Mouse (Mus musculus) heart, embryonic 13.5 days (tissue): ENCODE data around the gene Coro1c. TPM values are rescaled to one million over a fixed set of nuclear protein-coding genes. Genes with fewer than 3 reads are reported as not detected.

Experiments
- ATAC-seq: fragments of 200-750 bp; cut with Nextera tagmentation; 2 replicates; pipeline ENCODE4 v1.8.0; 2017; ENCODE audit warnings: moderate TSS enrichment; ENCODE audit not compliant: insufficient number of reproducible peaks, low FRiP score, low TSS enrichment; ENCODE audit errors: extremely low read depth
- H3K27ac ChIP-seq: fragments of 300-500 bp; sonication (generic); replicated peaks from 2 replicates; pipeline ENCODE4 v1.5.1; 2015; ENCODE audit warnings: moderate library complexity, mild to moderate bottlenecking, inconsistent platforms
- H3K27me3 ChIP-seq: fragments of 300-500 bp; sonication (generic); replicated peaks from 2 replicates; pipeline ENCODE4 v1.6.1; 2015; ENCODE audit warnings: mild to moderate bottlenecking, inconsistent platforms
- H3K36me3 ChIP-seq: fragments of 300-500 bp; sonication (generic); 2 replicates; pipeline ENCODE4 v1.6.1; 2015; ENCODE audit warnings: mild to moderate bottlenecking, inconsistent platforms
- H3K4me1 ChIP-seq: fragments of 300-500 bp; sonication (generic); 2 replicates; pipeline ENCODE4 v1.6.1; 2015; ENCODE audit warnings: inconsistent platforms
- H3K4me2 ChIP-seq: fragments of 300-500 bp; sonication (generic); 2 replicates; pipeline ENCODE4 v1.6.1; 2015; ENCODE audit warnings: inconsistent platforms, mild to moderate bottlenecking, moderate library complexity
- H3K4me3 ChIP-seq: fragments of 300-500 bp; sonication (generic); 2 replicates; pipeline ENCODE4 v1.5.1; 2015; ENCODE audit warnings: moderate library complexity, mild to moderate bottlenecking, inconsistent platforms
- H3K9ac ChIP-seq: fragments of 300-500 bp; sonication (generic); 2 replicates; pipeline ENCODE4 v1.6.1; 2015; ENCODE audit warnings: inconsistent platforms, mild to moderate bottlenecking, moderate library complexity
- H3K9me3 ChIP-seq: fragments of 300-500 bp; sonication (generic); 2 replicates; pipeline ENCODE4 v1.6.1; 2016; ENCODE audit warnings: inconsistent platforms
- WGBS: fragments of 180-500 bp; shearing (Covaris S2); methylation state at CpG from one replicate; pipeline ENCODE4 v1.1.7; 2015; ENCODE audit warnings: mixed read lengths; 5-methylcytosine and 5-hydroxymethylcytosine counted together
- polyA plus RNA-seq: library from polyadenylated mRNA; unstranded; fragments of >200 nt; fragmentation: Nextera tagmentation; extraction: Ambion mirVana; gene quantifications from 2 replicates; pipeline ENCODE4 v1.2.1, GENCODE M21; 2015

The Coro1c gene
- polyA plus RNA-seq, 1 experiment from 2014 or later, result 99.4 TPM

DNA sequence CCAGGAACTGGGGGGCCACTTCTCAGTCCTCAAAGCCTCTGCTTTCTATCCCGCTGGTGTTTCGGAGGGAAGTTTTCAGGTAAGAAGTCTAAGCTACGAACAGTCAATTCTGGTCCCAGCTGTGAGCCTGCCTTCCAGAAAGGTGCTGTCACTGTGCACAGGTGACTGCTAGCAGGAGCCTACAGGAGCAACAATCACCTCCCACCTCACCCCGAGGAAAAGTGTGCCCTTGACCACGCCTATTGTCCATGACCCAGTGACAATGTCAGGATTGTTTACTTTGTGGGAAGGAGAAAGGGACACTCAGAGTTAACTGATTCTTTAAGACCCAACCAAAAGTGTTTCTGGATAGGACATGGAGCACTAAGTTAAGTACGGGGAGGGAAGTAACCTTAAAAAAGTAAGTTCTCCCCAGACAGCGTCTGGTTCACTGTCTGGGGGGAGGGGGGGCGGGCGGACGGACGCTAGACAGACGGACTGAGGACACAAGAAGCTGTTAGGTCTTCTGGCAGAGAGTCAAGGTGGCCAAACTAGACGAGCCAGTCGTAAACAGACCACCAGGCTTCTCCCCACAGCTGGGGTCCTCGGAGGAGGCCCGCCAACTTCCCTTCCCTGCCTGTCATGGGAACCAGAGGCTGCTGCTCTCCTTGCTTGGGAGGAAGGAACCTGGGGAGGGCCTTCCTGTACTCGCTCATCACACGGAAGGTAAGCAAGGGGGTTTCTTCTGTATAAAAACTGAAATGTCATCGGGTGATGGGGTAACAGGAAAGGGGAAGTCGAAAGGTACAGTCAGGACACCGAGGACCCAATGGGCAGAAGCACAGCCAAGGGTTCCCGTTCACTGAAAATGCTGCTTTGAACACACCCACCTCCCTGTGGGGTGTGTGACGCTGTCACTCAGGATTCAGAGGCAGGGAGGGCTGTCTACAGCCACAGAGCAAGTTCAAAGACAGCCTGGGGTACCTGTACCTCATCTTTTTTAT lies 67.0 kb downstream of the Coro1c start:
- Histone ChIP-seq H3K36me3 (peaks cover 63% of the 10 kb centered on the region), H3K4me3 (no peak overlapping the region), H3K4me2 (no peak overlapping the region), H3K27ac (no peak overlapping the region; the same call in 1 of the 2 replicates), H3K4me1 (0 out of 2 replicates have a peak, but pooled peaks cover 2% of the 10 kb centered on the region), H3K27me3 (no peaks in the 10 kb centered on the region), H3K9me3 (no peaks in the 10 kb centered on the region), H3K9ac (no peak overlapping the region)
- 77% methylated on average over 23 of the region's 23 CpGs for WGBS
- ATAC-seq, result no peak

DNA sequence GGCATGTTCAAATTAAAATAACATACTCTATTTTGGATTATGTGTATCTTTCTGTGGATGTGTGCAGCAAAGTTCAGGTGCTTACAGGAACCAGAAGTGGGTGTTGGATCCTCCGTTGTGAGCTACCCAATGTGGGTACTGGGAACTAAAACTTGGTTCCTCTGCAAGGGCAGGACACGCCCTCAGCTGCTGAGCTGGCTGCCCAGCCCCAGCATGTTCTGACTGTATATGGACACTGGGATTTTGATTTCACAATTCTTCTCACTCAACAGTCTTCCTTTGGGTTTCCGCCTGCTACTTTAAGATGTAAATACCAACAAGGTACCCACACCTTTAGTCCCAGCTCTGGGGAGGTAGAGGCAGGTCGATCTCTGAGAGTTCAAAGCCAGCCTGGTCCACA lies 68.1 kb downstream of the Coro1c start:
- Histone ChIP-seq H3K4me1 (0 out of 2 replicates have a peak, but pooled peaks cover 2% of the 10 kb centered on the region), H3K9me3 (no peaks in the 10 kb centered on the region), H3K36me3 (peaks cover 52% of the 10 kb centered on the region), H3K27ac (no peak overlapping the region), H3K27me3 (no peaks in the 10 kb centered on the region), H3K9ac (no peak overlapping the region), H3K4me2 (no peak overlapping the region), H3K4me3 (no peak overlapping the region)
- ATAC-seq, result no peak
- WGBS, result 83% methylated on average over 4 of the region's 4 CpGs

- no peak for ATAC-seq
- H3K9ac ChIP-seq, result no peak overlapping the region
- H3K27ac ChIP-seq, result no peak overlapping the region
- H3K36me3 ChIP-seq, result peaks cover 17% of the 10 kb centered on the region
- 84% methylated on average over 10 of the region's 10 CpGs for WGBS
- H3K27me3 ChIP-seq, result no peaks in the 10 kb centered on the region
- no peak overlapping the region for H3K4me2 ChIP-seq
- 0 out of 2 replicates have a peak, but pooled peaks cover 2% of the 10 kb centered on the region for H3K4me1 ChIP-seq
- no peak overlapping the region for H3K4me3 ChIP-seq
- no peaks in the 10 kb centered on the region for H3K9me3 ChIP-seq
These were observed 71.6 kb downstream of the Coro1c start for GRCm38 (mm10) chr5:113836961-113837360.

GRCm38 (mm10) chr5:113833316-113833947 lies 75.1 kb downstream of the Coro1c start:
- H3K36me3 ChIP-seq, result no peaks in the 10 kb centered on the region
- no peak overlapping the region for H3K27ac ChIP-seq
- H3K4me1 ChIP-seq, result no peaks in the 10 kb centered on the region
- H3K9ac ChIP-seq, result no peak overlapping the region
- H3K4me2 ChIP-seq, result no peak overlapping the region
- no peaks in the 10 kb centered on the region for H3K27me3 ChIP-seq
- no peaks in the 10 kb centered on the region for H3K9me3 ChIP-seq
- no peak overlapping the region for H3K4me3 ChIP-seq
- ATAC-seq, result no peak
- WGBS, result 51% methylated on average over 16 of the region's 16 CpGs

DNA sequence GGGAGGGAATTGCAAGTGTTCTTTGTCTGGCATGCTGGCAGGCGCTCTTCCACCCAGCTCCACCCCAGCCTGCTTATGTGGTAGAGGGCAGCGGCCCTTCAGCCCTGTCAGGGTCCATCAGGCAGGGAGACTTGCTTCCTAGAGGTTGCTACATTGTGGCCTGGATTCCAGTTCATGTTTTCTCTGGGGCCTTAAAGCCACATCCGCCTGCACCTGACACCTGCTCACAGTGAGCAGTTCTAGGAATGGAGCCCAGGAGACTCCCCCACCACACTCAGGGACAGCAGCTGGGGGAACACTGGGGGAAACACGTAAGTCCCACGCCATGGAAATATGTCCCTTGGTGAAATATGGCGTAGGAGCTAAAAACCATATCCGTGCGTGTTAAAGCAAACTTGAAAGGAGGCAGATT lies 76.1 kb downstream of the Coro1c start, which contains the start of gene Selplg:
Gene Selplg (minus strand): TSS at position 155 of the 412 bp plus-strand sequence.
- ATAC-seq, result no peak
- H3K9ac ChIP-seq, result no peak within 1 kb of the TSS
- no peaks in the 10 kb centered on the region for H3K4me1 ChIP-seq
- no peak within 1 kb of the TSS for H3K4me3 ChIP-seq
- H3K9me3 ChIP-seq, result no peaks in the 10 kb centered on the region
- H3K36me3 ChIP-seq, result no peaks in the 10 kb centered on the region
- no peaks in the 10 kb centered on the region for H3K27me3 ChIP-seq
- H3K4me2 ChIP-seq, result no peak within 1 kb of the TSS
- H3K27ac ChIP-seq, result no peak within 1 kb of the TSS
- 43% methylated on average over 8 of the region's 8 CpGs for WGBS

- no peaks in the 10 kb centered on the region for H3K4me1 ChIP-seq
- no peak overlapping the region for H3K4me2 ChIP-seq
- ATAC-seq, result no peak
- H3K36me3 ChIP-seq, result no peaks in the 10 kb centered on the region
- no peak overlapping the region for H3K4me3 ChIP-seq
- H3K9me3 ChIP-seq, result no peaks in the 10 kb centered on the region
- H3K27me3 ChIP-seq, result no peaks in the 10 kb centered on the region
- no peak overlapping the region for H3K9ac ChIP-seq
- WGBS, result 53% methylated on average over 3 of the region's 3 CpGs
- H3K27ac ChIP-seq, result no peak overlapping the region
These were observed 76.8 kb downstream of the Coro1c start for GRCm38 (mm10) chr5:113831741-113832140.

- Histone ChIP-seq H3K27ac (no peak overlapping the region), H3K9ac (no peak overlapping the region), H3K36me3 (no peaks in the 10 kb centered on the region), H3K4me1 (no peaks in the 10 kb centered on the region), H3K4me2 (no peak overlapping the region), H3K27me3 (0 out of 2 replicates have a peak, but pooled peaks cover under 1% of the 10 kb centered on the region), H3K4me3 (no peak overlapping the region), H3K9me3 (no peaks in the 10 kb centered on the region)
- ATAC-seq, result no peak
- WGBS, result 79% methylated on average over 5 of the region's 5 CpGs
These were observed 77.8 kb downstream of the Coro1c start for GRCm38 (mm10) chr5:113830796-113831195.

DNA sequence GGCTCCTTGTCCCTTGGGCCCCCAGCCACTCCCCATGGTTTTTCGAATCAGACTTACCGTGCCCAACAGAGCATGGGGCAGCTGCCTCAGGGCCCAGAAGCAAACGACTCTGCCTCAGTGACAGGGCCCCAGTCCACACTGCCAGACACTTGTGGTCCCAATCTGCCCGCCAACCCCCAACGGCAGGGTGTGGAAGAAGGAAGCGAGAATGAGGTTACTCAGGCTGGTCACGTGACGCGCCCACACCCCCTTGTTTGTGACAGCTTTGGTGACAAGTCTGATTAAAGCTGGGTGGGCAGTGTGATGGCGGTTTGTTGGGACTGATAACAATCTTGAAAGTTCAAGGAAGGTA lies 78.3 kb downstream of the Coro1c start:
- H3K9ac ChIP-seq, result 0 out of 2 replicates have a peak overlapping the region, but pooled peaks have one; percentile 10
- H3K4me3 ChIP-seq, result no peak overlapping the region
- H3K4me1 ChIP-seq, result no peaks in the 10 kb centered on the region
- no peaks in the 10 kb centered on the region for H3K36me3 ChIP-seq
- H3K4me2 ChIP-seq, result no peak overlapping the region
- 41% methylated on average over 10 of the region's 10 CpGs for WGBS
- no peaks in the 10 kb centered on the region for H3K9me3 ChIP-seq
- ATAC-seq, result no peak
- H3K27ac ChIP-seq, result no peak overlapping the region
- H3K27me3 ChIP-seq, result peaks cover 6% of the 10 kb centered on the region; the same call in 1 of the 2 replicates

GRCm38 (mm10) chr5:113829566-113830291 lies 78.8 kb downstream of the Coro1c start:
- H3K9ac ChIP-seq, result 0 out of 2 replicates have a peak overlapping the region, but pooled peaks have one; percentile 10
- H3K27me3 ChIP-seq, result peaks cover 8% of the 10 kb centered on the region; the same call in 1 of the 2 replicates
- no peak overlapping the region for H3K27ac ChIP-seq
- ATAC-seq, result no peak
- H3K4me2 ChIP-seq, result no peak overlapping the region
- no peaks in the 10 kb centered on the region for H3K9me3 ChIP-seq
- H3K4me3 ChIP-seq, result no peak overlapping the region
- no peaks in the 10 kb centered on the region for H3K4me1 ChIP-seq
- no peaks in the 10 kb centered on the region for H3K36me3 ChIP-seq
- 67% methylated on average over 7 of the region's 7 CpGs for WGBS

GRCm38 (mm10) chr5:113828481-113828880 lies 80.1 kb downstream of the Coro1c start:
- no peak overlapping the region for H3K4me3 ChIP-seq
- no peaks in the 10 kb centered on the region for H3K36me3 ChIP-seq
- no peak overlapping the region for H3K9ac ChIP-seq
- H3K27ac ChIP-seq, result no peak overlapping the region
- no peaks in the 10 kb centered on the region for H3K9me3 ChIP-seq
- peaks cover 11% of the 10 kb centered on the region; the same call in 1 of the 2 replicates for H3K27me3 ChIP-seq
- no peak overlapping the region for H3K4me2 ChIP-seq
- H3K4me1 ChIP-seq, result no peaks in the 10 kb centered on the region
- 57% methylated on average over 7 of the region's 7 CpGs for WGBS
- no peak for ATAC-seq

GRCm38 (mm10) chr5:113827991-113828411 lies 80.6 kb downstream of the Coro1c start:
- Histone ChIP-seq H3K27ac (no peak overlapping the region), H3K4me2 (no peak overlapping the region), H3K9me3 (no peaks in the 10 kb centered on the region), H3K27me3 (peaks cover 11% of the 10 kb centered on the region; the same call in 1 of the 2 replicates), H3K36me3 (no peaks in the 10 kb centered on the region), H3K9ac (no peak overlapping the region), H3K4me3 (no peak overlapping the region), H3K4me1 (no peaks in the 10 kb centered on the region)
- ATAC-seq, result no peak
- WGBS, result 48% methylated on average over 4 of the region's 4 CpGs
